Mouse (Mus musculus) intestine, postnatal 0 days (tissue): Measurements from ENCODE around the gene Pcbp4. TPM values are rescaled to one million over a fixed set of nuclear protein-coding genes. Genes with fewer than 3 reads are reported as not detected.

Experiments
- ATAC-seq: fragments of 200-750 bp; cut with Nextera tagmentation; 2 replicates; pipeline ENCODE4 v1.8.0; 2017; ENCODE audit warnings: mild to moderate bottlenecking, moderate TSS enrichment, moderate library complexity
- H3K27ac ChIP-seq: fragments of 300-500 bp; sonication (generic); 2 replicates; pipeline ENCODE4 v1.5.1; 2014; ENCODE audit warnings: mild to moderate bottlenecking, low read depth, low read length, moderate library complexity
- H3K27me3 ChIP-seq: fragments of 300-500 bp; sonication (generic); replicated peaks from 2 replicates; pipeline ENCODE4 v1.6.1; 2014; ENCODE audit warnings: low read length, mixed read lengths; ENCODE audit not compliant: control insufficient read depth, insufficient read depth
- H3K36me3 ChIP-seq: fragments of 300-500 bp; sonication (generic); 2 replicates; pipeline ENCODE4 v1.6.1; 2014; ENCODE audit warnings: mild to moderate bottlenecking, moderate library complexity; ENCODE audit not compliant: control insufficient read depth, insufficient read depth
- H3K4me1 ChIP-seq: fragments of 300-500 bp; sonication (generic); replicated peaks from 2 replicates; pipeline ENCODE4 v1.6.1; 2014; ENCODE audit warnings: antibody characterized with exemption, low read length, mixed read lengths; ENCODE audit not compliant: control insufficient read depth, insufficient read depth
- H3K4me2 ChIP-seq: fragments of 300-500 bp; sonication (generic); replicated peaks from 2 replicates; pipeline ENCODE4 v1.6.1; 2014; ENCODE audit warnings: low read depth, mild to moderate bottlenecking, moderate library complexity
- H3K4me3 ChIP-seq: fragments of 300-500 bp; sonication (generic); 2 replicates; pipeline ENCODE4 v1.5.1; 2014; ENCODE audit warnings: low read depth, low read length
- H3K9ac ChIP-seq: fragments of 300-500 bp; sonication (generic); 2 replicates; pipeline ENCODE4 v1.6.1; 2014; ENCODE audit warnings: mild to moderate bottlenecking, low read depth, low read length
- H3K9me3 ChIP-seq: fragments of 300-500 bp; sonication (generic); 2 replicates; pipeline ENCODE4 v1.6.1; 2016; ENCODE audit warnings: mixed run types; ENCODE audit not compliant: control insufficient read depth
- CTCF ChIP-seq: sonication (generic); IDR thresholded peaks from 2 replicates; pipeline ENCODE4 v1.5.1; 2016; ENCODE audit warnings: low read depth, mild to moderate bottlenecking, control low read depth, antibody characterized with exemption, moderate library complexity
- WGBS: fragments of 180-500 bp; shearing (Covaris S2); extraction: QIAGEN DNeasy Blood & Tissue Kit; methylation state at CpG from one replicate; pipeline ENCODE4 v1.1.7; 2014; 5-methylcytosine and 5-hydroxymethylcytosine counted together
- polyA plus RNA-seq: library from polyadenylated mRNA; unstranded; fragments of >200 nt; fragmentation: Nextera tagmentation; extraction: Ambion mirVana; gene quantifications from 2 replicates; pipeline ENCODE4 v1.2.1, GENCODE M21; 2015

The Pcbp4 gene
- polyA plus RNA-seq, 1 experiment from 2014 or later: 15.7 TPM

DNA sequence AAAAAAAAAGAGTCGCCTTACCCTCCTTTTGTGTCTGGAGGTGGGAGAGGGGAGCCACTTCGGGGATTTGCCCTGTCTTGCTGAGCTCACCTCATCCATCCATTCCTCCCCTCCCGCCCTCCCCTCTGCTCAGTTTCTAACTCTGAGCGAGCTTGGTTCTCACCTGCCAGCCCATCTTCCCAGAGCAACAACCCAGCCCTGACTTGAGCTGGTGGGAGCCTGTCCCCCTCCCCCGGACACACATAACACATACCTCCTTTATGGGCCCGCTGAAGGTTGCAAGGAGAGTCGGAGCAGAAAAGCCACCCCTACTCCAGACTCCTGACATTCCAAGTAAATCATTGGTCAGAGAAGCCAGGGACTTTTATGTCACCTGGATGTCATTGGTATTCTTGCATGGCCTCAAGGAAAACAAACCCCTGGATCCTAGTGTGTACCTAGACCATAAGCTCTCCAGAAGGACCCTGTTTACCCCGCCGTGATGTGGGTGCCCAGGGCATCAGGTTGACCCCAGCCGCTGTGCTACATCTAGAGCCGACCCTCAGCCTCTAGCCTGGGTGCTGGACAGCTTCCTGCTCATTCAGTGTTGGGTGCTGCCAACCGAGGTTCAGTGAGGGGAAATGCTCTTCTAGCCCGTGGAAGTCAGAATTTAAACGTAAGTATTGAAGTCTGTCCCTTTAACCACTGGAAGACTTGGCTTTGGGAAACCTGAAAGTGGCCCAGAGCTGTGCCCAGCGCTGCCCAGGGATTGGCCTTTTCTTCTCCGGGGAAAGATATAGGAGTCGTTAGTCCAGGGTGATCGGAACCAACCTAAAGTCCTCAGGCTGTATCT, 31.8 kb upstream of the Pcbp4 start:
- H3K4me2 ChIP-seq: peak overlapping the region; percentile 40
- H3K36me3 ChIP-seq: no peaks in the 10 kb centered on the region
- H3K9me3 ChIP-seq: no peaks in the 10 kb centered on the region
- 19% methylated on average over 17 of the region's 18 CpGs for WGBS
- no peak overlapping the region for H3K4me3 ChIP-seq
- peak; percentile 5; the same call in 1 of the 2 replicates for ATAC-seq
- TF ChIP-seq CTCF: no peak
- no peaks in the 10 kb centered on the region for H3K4me1 ChIP-seq
- no peak overlapping the region for H3K27ac ChIP-seq
- H3K27me3 ChIP-seq: peaks cover 7% of the 10 kb centered on the region; the same call in 1 of the 2 replicates
- H3K9ac ChIP-seq: no peak overlapping the region

DNA sequence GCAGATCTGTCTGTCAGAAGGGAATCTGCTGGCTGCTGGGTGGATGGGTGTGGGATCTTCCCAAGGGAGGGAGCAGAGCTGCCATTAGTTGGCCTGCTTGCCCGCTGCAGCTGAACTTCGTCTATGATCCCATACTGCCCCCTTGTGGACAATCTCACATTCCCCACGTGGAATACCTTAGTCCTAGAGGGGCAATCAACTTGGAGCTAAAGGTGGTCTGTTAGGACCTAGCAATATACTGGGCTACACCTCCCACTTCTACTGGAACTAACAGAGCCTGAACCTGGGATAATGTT, 31.3 kb upstream of the Pcbp4 start:
- TF ChIP-seq CTCF: peak; percentile 99
- H3K4me1 ChIP-seq: no peaks in the 10 kb centered on the region
- no peak overlapping the region for H3K27ac ChIP-seq
- no peak overlapping the region for H3K4me3 ChIP-seq
- ATAC-seq: peak; percentile 58
- H3K9me3 ChIP-seq: no peaks in the 10 kb centered on the region
- H3K36me3 ChIP-seq: no peaks in the 10 kb centered on the region
- no peak overlapping the region for H3K9ac ChIP-seq
- peaks cover 7% of the 10 kb centered on the region; the same call in 1 of the 2 replicates for H3K27me3 ChIP-seq
- H3K4me2 ChIP-seq: peak overlapping the region; percentile 40
- WGBS: 1% methylated on average over 3 of the region's 3 CpGs

DNA sequence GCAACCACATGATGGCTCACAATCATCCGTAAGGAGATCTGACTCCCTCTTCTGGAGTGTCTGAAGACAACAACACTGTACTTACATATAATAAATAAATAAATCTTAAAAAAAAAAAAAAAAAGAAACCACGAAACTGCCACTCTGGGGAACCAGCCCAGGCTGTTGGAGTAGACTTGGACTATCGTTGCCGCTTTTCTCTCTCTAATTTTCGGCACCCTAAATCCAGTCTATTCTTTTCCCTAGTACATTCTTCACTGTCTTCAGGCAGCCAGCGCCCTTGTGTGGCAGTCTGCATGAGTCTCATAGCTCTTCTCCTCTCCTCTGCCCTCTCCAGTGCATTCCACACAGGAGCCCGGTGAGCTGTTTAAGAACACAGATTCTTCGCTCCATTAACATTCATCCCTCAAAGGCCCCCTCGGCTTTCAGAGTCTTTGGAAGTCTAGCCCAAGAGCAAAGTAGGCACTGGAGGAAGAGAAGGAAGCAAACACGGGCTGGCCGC, 24.3 kb upstream of the Pcbp4 start:
- H3K4me3 ChIP-seq: peak overlapping the region; percentile 80
- peak; percentile 31 for TF ChIP-seq CTCF
- no peaks in the 10 kb centered on the region for H3K27me3 ChIP-seq
- H3K36me3 ChIP-seq: peaks cover 22% of the 10 kb centered on the region
- H3K4me2 ChIP-seq: peak overlapping the region; percentile 86
- peak; percentile 25; the same call in 1 of the 2 replicates for ATAC-seq
- H3K9ac ChIP-seq: peak overlapping the region; percentile 85
- H3K4me1 ChIP-seq: peaks cover 8% of the 10 kb centered on the region; the same call in 1 of the 2 replicates
- 14% methylated on average over 11 of the region's 11 CpGs for WGBS
- peak overlapping the region; percentile 89 for H3K27ac ChIP-seq
- no peaks in the 10 kb centered on the region for H3K9me3 ChIP-seq

DNA sequence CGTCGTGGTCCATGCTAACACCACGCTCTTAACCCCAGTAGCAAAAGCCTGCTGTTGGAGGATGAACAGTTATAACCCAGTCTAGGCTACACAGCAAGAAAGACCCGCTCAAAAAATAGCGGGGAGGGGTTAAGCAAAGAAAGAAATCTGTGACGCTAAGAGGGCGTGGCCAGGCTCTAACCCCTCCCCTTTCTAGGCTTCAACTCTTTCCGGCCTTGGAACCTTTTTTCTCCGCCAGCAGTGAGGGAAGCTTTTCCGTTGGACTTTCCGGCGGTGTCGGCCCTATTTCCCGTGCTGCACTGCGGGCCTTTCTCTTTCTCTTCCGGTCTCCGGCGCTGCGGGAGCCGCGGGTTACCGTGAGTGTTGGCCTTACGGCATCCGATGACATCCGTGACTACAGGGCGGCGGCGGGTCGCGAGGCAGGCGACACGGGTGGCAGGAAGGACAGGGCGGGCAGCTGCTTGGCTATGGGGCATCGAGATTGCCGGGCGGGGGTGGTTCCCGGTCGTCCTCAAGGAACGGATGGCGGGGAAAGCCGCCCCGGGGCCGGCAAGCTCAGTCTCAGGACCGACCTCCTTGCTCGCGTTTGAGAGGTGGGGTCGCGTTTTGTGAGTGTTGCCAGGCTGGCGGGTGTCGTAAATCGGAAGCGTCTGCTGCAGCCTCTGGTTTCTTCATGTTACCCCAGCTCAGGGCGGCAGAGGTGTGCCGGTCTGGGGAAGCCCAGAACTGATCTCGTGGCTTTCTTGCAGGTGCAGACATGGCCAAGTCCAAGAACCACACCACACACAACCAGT, 23.7 kb upstream of the Pcbp4 start, which contains the start of gene Rpl29:
Gene Rpl29 (plus strand): TSS at position 234 of the 794 bp plus-strand sequence.
- peak within 1 kb of the TSS; percentile 80 for H3K4me3 ChIP-seq
- peak; percentile 85 for ATAC-seq
- H3K4me1 ChIP-seq: peaks cover 8% of the 10 kb centered on the region; the same call in 1 of the 2 replicates
- H3K36me3 ChIP-seq: peaks cover 22% of the 10 kb centered on the region
- H3K27me3 ChIP-seq: no peaks in the 10 kb centered on the region
- H3K4me2 ChIP-seq: peak within 1 kb of the TSS; percentile 86
- peak within 1 kb of the TSS; percentile 85 for H3K9ac ChIP-seq
- TF ChIP-seq CTCF: no peak
- H3K9me3 ChIP-seq: no peaks in the 10 kb centered on the region
- H3K27ac ChIP-seq: peak within 1 kb of the TSS; percentile 89
- under 1% methylated on average over 55 of the region's 55 CpGs for WGBS

DNA sequence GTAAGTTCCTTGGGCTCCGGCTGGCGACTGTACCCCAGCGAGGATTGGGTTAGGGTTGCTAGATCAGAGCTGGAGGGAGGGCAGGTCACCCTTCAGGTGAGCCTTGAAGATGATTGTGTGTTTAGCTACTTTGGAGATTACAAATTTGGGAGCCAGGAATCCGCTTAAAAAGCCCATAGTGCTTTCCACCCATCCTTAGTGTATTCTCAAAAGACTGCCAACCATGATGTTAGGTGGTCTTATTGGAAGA, 23.2 kb upstream of the Pcbp4 start:
- Histone ChIP-seq H3K4me3 (peak overlapping the region; percentile 80), H3K4me1 (peaks cover 8% of the 10 kb centered on the region; the same call in 1 of the 2 replicates), H3K9me3 (no peaks in the 10 kb centered on the region), H3K27me3 (no peaks in the 10 kb centered on the region), H3K36me3 (peaks cover 22% of the 10 kb centered on the region), H3K9ac (peak overlapping the region; percentile 85), H3K27ac (peak overlapping the region; percentile 89; the same call in 1 of the 2 replicates), H3K4me2 (peak overlapping the region; percentile 86)
- no peak for ATAC-seq
- no peak for TF ChIP-seq CTCF
- WGBS: 0% methylated on average over 4 of the region's 4 CpGs

DNA sequence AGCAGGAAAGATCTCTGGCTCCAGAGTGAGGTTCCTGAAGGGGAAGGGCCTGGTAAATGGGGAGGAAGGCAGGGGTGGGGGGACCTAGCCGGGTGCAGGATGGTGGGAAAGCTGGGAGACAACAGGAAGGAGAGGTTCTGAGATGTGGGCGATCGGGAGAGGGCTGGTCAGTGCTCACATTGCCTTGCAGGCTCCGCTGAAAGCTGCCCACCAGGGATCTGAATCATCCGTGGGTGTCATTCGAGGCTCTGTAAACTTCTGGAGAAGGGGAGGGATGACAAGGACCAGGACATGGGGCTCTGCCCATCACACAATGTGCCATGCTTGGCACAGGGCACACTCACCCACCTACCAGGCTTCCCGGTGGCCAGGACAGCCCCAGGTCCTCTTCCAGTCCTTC, 19.7 kb upstream of the Pcbp4 start:
- whole genome bisulfite sequencing: 71% methylated on average over 7 of the region's 7 CpGs
- no peak overlapping the region for H3K4me2 ChIP-seq
- H3K27me3 ChIP-seq: no peaks in the 10 kb centered on the region
- no peak for TF ChIP-seq CTCF
- H3K36me3 ChIP-seq: peaks cover 22% of the 10 kb centered on the region
- no peak overlapping the region for H3K4me3 ChIP-seq
- no peaks in the 10 kb centered on the region for H3K9me3 ChIP-seq
- no peak for ATAC-seq
- peaks cover 8% of the 10 kb centered on the region; the same call in 1 of the 2 replicates for H3K4me1 ChIP-seq
- peak overlapping the region; percentile 22; the same call in 1 of the 2 replicates for H3K27ac ChIP-seq
- no peak overlapping the region for H3K9ac ChIP-seq
